Mouse (Mus musculus) lung, adult 2 months (tissue): Measurements from ENCODE around the gene Tenm3. TPM values are rescaled to one million over a fixed set of nuclear protein-coding genes. Genes with fewer than 3 reads are reported as not detected.

ENCODE experiments used
- DNase-seq: peaks from one replicate; pipeline ENCODE4 v3.0.0; 2022
- H3K4me1 ChIP-seq: fragments of 200-500 bp; 2 replicates; pipeline ENCODE4 v1.6.1; 2011; ENCODE audit warnings: low read length; ENCODE audit not compliant: control insufficient read depth, insufficient read depth
- H3K4me3 ChIP-seq: fragments of 200-500 bp; replicated peaks from 2 replicates; pipeline ENCODE3; 2011; ENCODE audit warnings: low read depth, mild to moderate bottlenecking, control low read depth, low read length; ENCODE audit errors: extremely low read depth
- CTCF ChIP-seq: fragments of 200-500 bp; IDR thresholded peaks from 2 replicates; pipeline ENCODE4 v1.5.1; 2011; ENCODE audit warnings: mild to moderate bottlenecking, low read length, control low read depth; ENCODE audit not compliant: insufficient read depth
- POLR2A ChIP-seq: fragments of 200-500 bp; IDR thresholded peaks from 2 replicates; pipeline ENCODE4 v1.6.1; 2011; ENCODE audit warnings: low read depth, mild to moderate bottlenecking, control low read depth, low read length, borderline replicate concordance; ENCODE audit errors: extremely low read depth
- WGBS: fragments of 180-500 bp; shearing (Covaris S2); methylation state at CpG from one replicate; pipeline ENCODE4 v1.1.7; 2018; 5-methylcytosine and 5-hydroxymethylcytosine counted together
- polyA plus RNA-seq: library from polyadenylated mRNA; depleted of rRNA; stranded (reverse); fragments of >200 nt; gene quantifications from 2 replicates; pipeline ENCODE4 v1.2.3, GENCODE M21; 2012

The Tenm3 gene
- polyA plus RNA-seq, 1 experiment = 1.1 TPM

- H3K4me1 ChIP-seq = no peaks in the 10 kb centered on the region
- no peak for TF ChIP-seq POLR2A
- no peak for TF ChIP-seq CTCF
- no peak for DNase-seq
- WGBS = 90% methylated on average over 9 of the region's 9 CpGs
- H3K4me3 ChIP-seq = no peak overlapping the region
Measured at GRCm38 (mm10) chr8:48548908-48549307, 294.8 kb downstream of the Tenm3 start.

GRCm38 (mm10) chr8:48545631-48546030, 298.1 kb downstream of the Tenm3 start:
- WGBS = 62% methylated on average over 5 of the region's 5 CpGs
- Histone ChIP-seq H3K4me3 (no peak overlapping the region), H3K4me1 (no peaks in the 10 kb centered on the region)
- DNase-seq = no peak
- TF ChIP-seq POLR2A (no peak), CTCF (no peak)

- DNase-seq = no peak
- Histone ChIP-seq H3K4me1 (no peaks in the 10 kb centered on the region), H3K4me3 (no peak overlapping the region)
- TF ChIP-seq POLR2A (no peak), CTCF (no peak)
- 74% methylated on average over 7 of the region's 7 CpGs for WGBS
Measured at GRCm38 (mm10) chr8:48544840-48545239, 298.9 kb downstream of the Tenm3 start.

GRCm38 (mm10) chr8:48542141-48542540, 301.6 kb downstream of the Tenm3 start:
- no peaks in the 10 kb centered on the region for H3K4me1 ChIP-seq
- H3K4me3 ChIP-seq = no peak overlapping the region
- no peak for DNase-seq
- TF ChIP-seq CTCF = no peak
- 91% methylated on average over 17 of the region's 17 CpGs for WGBS

- no peak overlapping the region for H3K4me3 ChIP-seq
- no peak for DNase-seq
- WGBS = 70% methylated on average over 8 of the region's 8 CpGs
- TF ChIP-seq POLR2A (no peak), CTCF (no peak)
- H3K4me1 ChIP-seq = no peaks in the 10 kb centered on the region
Measured at GRCm38 (mm10) chr8:48540894-48541293, 302.9 kb downstream of the Tenm3 start.

GRCm38 (mm10) chr8:48535833-48536232, 307.9 kb downstream of the Tenm3 start:
- H3K4me1 ChIP-seq = no peaks in the 10 kb centered on the region
- H3K4me3 ChIP-seq = no peak overlapping the region
- TF ChIP-seq POLR2A = no peak
- no peak for TF ChIP-seq CTCF
- WGBS = 75% methylated on average over 3 of the region's 3 CpGs
- no peak for DNase-seq

- DNase-seq = no peak
- 46% methylated on average over 5 of the region's 5 CpGs for WGBS
- H3K4me1 ChIP-seq = no peaks in the 10 kb centered on the region
- no peak overlapping the region for H3K4me3 ChIP-seq
- TF ChIP-seq CTCF = no peak
- no peak for TF ChIP-seq POLR2A
Measured at GRCm38 (mm10) chr8:48531795-48532194, 312.0 kb downstream of the Tenm3 start.

GRCm38 (mm10) chr8:48530916-48531570, 312.7 kb downstream of the Tenm3 start:
- 90% methylated on average over 11 of the region's 11 CpGs for WGBS
- no peak overlapping the region for H3K4me3 ChIP-seq
- TF ChIP-seq POLR2A (no peak), CTCF (no peak)
- DNase-seq = no peak
- H3K4me1 ChIP-seq = no peaks in the 10 kb centered on the region

GRCm38 (mm10) chr8:48527418-48527817, 316.3 kb downstream of the Tenm3 start:
- Histone ChIP-seq H3K4me1 (no peaks in the 10 kb centered on the region), H3K4me3 (no peak overlapping the region)
- no peak for DNase-seq
- TF ChIP-seq POLR2A (no peak), CTCF (0 out of 2 replicates have a peak, but pooled peaks have one; percentile 3)
- WGBS = 13% methylated on average over 6 of the region's 6 CpGs

- H3K4me3 ChIP-seq = no peak overlapping the region
- no peaks in the 10 kb centered on the region for H3K4me1 ChIP-seq
- no peak for DNase-seq
- TF ChIP-seq CTCF (no peak), POLR2A (no peak)
- WGBS = 88% methylated on average over 4 of the region's 4 CpGs
Measured at GRCm38 (mm10) chr8:48522536-48523123, 321.1 kb downstream of the Tenm3 start.
